Mouse (Mus musculus) liver, embryonic 12.5 days (tissue): ENCODE data around the gene Timm10. TPM values are rescaled to one million over a fixed set of nuclear protein-coding genes. Genes with fewer than 3 reads are reported as not detected.

Experiments used
- ATAC-seq: fragments of 200-750 bp; cut with Nextera tagmentation; 2 replicates; pipeline ENCODE4 v1.8.0; 2017; ENCODE audit warnings: moderate number of reproducible peaks, mild to moderate bottlenecking, moderate library complexity
- H3K27ac ChIP-seq: fragments of 300-500 bp; sonication (generic); 2 replicates; pipeline ENCODE4 v1.5.1; 2016; ENCODE audit warnings: mild to moderate bottlenecking
- H3K27me3 ChIP-seq: fragments of 300-500 bp; sonication (generic); replicated peaks from 2 replicates; pipeline ENCODE4 v1.6.1; 2016; ENCODE audit warnings: mild to moderate bottlenecking, moderate library complexity
- H3K36me3 ChIP-seq: fragments of 300-500 bp; sonication (generic); 2 replicates; pipeline ENCODE4 v1.6.1; 2016; ENCODE audit warnings: mild to moderate bottlenecking, moderate library complexity
- H3K4me1 ChIP-seq: fragments of 300-500 bp; sonication (generic); 2 replicates; pipeline ENCODE4 v1.6.1; 2016
- H3K4me2 ChIP-seq: fragments of 300-500 bp; sonication (generic); 2 replicates; pipeline ENCODE4 v1.6.1; 2016; ENCODE audit warnings: mild to moderate bottlenecking, moderate library complexity
- H3K4me3 ChIP-seq: fragments of 300-500 bp; sonication (generic); 2 replicates; pipeline ENCODE4 v1.5.1; 2016; ENCODE audit warnings: mild to moderate bottlenecking, moderate library complexity
- H3K9ac ChIP-seq: fragments of 300-500 bp; sonication (generic); 2 replicates; pipeline ENCODE4 v1.6.1; 2016; ENCODE audit warnings: mild to moderate bottlenecking, moderate library complexity
- H3K9me3 ChIP-seq: fragments of 300-500 bp; sonication (generic); replicated peaks from 2 replicates; pipeline ENCODE4 v1.6.1; 2016; ENCODE audit warnings: mild to moderate bottlenecking, moderate library complexity
- WGBS: fragments of 180-500 bp; shearing (Covaris S2); methylation state at CpG from one replicate; pipeline ENCODE4 v1.1.7; 2016; ENCODE audit not compliant: insufficient replicate concordance; 5-methylcytosine and 5-hydroxymethylcytosine counted together
- polyA plus RNA-seq: library from polyadenylated mRNA; unstranded; fragments of >200 nt; fragmentation: Nextera tagmentation; extraction: Ambion mirVana; gene quantifications from 2 replicates; pipeline ENCODE4 v1.2.1, GENCODE M21; 2016

The Timm10 gene
- polyA plus RNA-seq, 1 experiment from 2014 or later: 54.3 TPM

- Histone ChIP-seq H3K4me1 (peaks cover 78% of the 10 kb centered on the region), H3K4me2 (peak overlapping the region; percentile 83), H3K36me3 (peaks cover 57% of the 10 kb centered on the region), H3K27me3 (no peaks in the 10 kb centered on the region; the same call in 1 of the 2 replicates), H3K9me3 (no peaks in the 10 kb centered on the region), H3K4me3 (peak overlapping the region; percentile 84), H3K9ac (peak overlapping the region; percentile 93), H3K27ac (peak overlapping the region; percentile 97)
- peak; percentile 94 for ATAC-seq
Observed at GRCm38 (mm10) chr2:84841905-84842304, 15.1 kb downstream of the Timm10 start.

- Histone ChIP-seq H3K4me1 (peaks cover 78% of the 10 kb centered on the region), H3K36me3 (peaks cover 75% of the 10 kb centered on the region), H3K4me2 (peak overlapping the region; percentile 83), H3K9me3 (no peaks in the 10 kb centered on the region), H3K27me3 (no peaks in the 10 kb centered on the region), H3K27ac (peak overlapping the region; percentile 97), H3K9ac (peak overlapping the region; percentile 93), H3K4me3 (peak overlapping the region; percentile 84)
- 32% methylated on average over 6 of the region's 6 CpGs for WGBS
- ATAC-seq: peak; percentile 16; the same call in 1 of the 2 replicates
Observed at GRCm38 (mm10) chr2:84843654-84844053, 16.9 kb downstream of the Timm10 start.

GRCm38 (mm10) chr2:84845226-84845625 is 18.4 kb downstream of the Timm10 start:
- peak overlapping the region; percentile 65 for H3K27ac ChIP-seq
- peak overlapping the region; percentile 83 for H3K4me2 ChIP-seq

GRCm38 (mm10) chr2:84850407-84851129 is 23.8 kb downstream of the Timm10 start:
- Histone ChIP-seq H3K9me3 (no peaks in the 10 kb centered on the region), H3K27ac (peak overlapping the region; percentile 69), H3K4me2 (peak overlapping the region; percentile 6; the same call in 1 of the 2 replicates), H3K36me3 (peaks cover 100% of the 10 kb centered on the region), H3K27me3 (no peaks in the 10 kb centered on the region), H3K9ac (no peak overlapping the region), H3K4me3 (no peak overlapping the region), H3K4me1 (peaks cover 66% of the 10 kb centered on the region)
- 70% methylated on average over 7 of the region's 7 CpGs for WGBS
- ATAC-seq: peak; percentile 51

More at GRCm38 (mm10) chr2:84845226-84845625, 18.4 kb downstream of the Timm10 start:
- H3K9me3 ChIP-seq: no peaks in the 10 kb centered on the region
- ATAC-seq: no peak
- 0 out of 2 replicates have a peak overlapping the region, but pooled peaks have one; percentile 7 for H3K4me3 ChIP-seq
- 77% methylated on average over 1 of the region's 1 CpGs for WGBS
- H3K4me1 ChIP-seq: peaks cover 86% of the 10 kb centered on the region
- H3K27me3 ChIP-seq: no peaks in the 10 kb centered on the region
- peaks cover 91% of the 10 kb centered on the region for H3K36me3 ChIP-seq
- peak overlapping the region; percentile 93 for H3K9ac ChIP-seq

GRCm38 (mm10) chr2:84851130-84852040 is 24.6 kb downstream of the Timm10 start:
- no peak overlapping the region for H3K4me3 ChIP-seq
- no peak overlapping the region for H3K9ac ChIP-seq
- H3K27ac ChIP-seq: peak overlapping the region; percentile 69
- no peaks in the 10 kb centered on the region for H3K27me3 ChIP-seq
- peak; percentile 79 for ATAC-seq
- peaks cover 61% of the 10 kb centered on the region for H3K4me1 ChIP-seq
- H3K9me3 ChIP-seq: no peaks in the 10 kb centered on the region
- peak overlapping the region; percentile 0; the same call in 1 of the 2 replicates for H3K4me2 ChIP-seq
- 66% methylated on average over 23 of the region's 23 CpGs for WGBS
- H3K36me3 ChIP-seq: peaks cover 100% of the 10 kb centered on the region

GRCm38 (mm10) chr2:84855732-84856131 is 28.9 kb downstream of the Timm10 start:
- H3K9me3 ChIP-seq: no peaks in the 10 kb centered on the region
- ATAC-seq: peak; percentile 42
- no peak overlapping the region for H3K9ac ChIP-seq
- no peaks in the 10 kb centered on the region for H3K27me3 ChIP-seq
- 65% methylated on average over 2 of the region's 2 CpGs for WGBS
- peaks cover 31% of the 10 kb centered on the region for H3K4me1 ChIP-seq
- peaks cover 100% of the 10 kb centered on the region for H3K36me3 ChIP-seq
- H3K27ac ChIP-seq: no peak overlapping the region
- H3K4me2 ChIP-seq: no peak overlapping the region
- no peak overlapping the region for H3K4me3 ChIP-seq

- Histone ChIP-seq H3K27me3 (no peaks in the 10 kb centered on the region), H3K4me1 (peaks cover 20% of the 10 kb centered on the region), H3K9me3 (no peaks in the 10 kb centered on the region), H3K4me3 (no peak overlapping the region), H3K4me2 (no peak overlapping the region), H3K36me3 (peaks cover 100% of the 10 kb centered on the region), H3K9ac (no peak overlapping the region), H3K27ac (no peak overlapping the region)
- no peak for ATAC-seq
- 95% methylated on average over 1 of the region's 1 CpGs for WGBS
Observed at GRCm38 (mm10) chr2:84858551-84858950, 31.8 kb downstream of the Timm10 start.

- Histone ChIP-seq H3K4me1 (peaks cover 20% of the 10 kb centered on the region), H3K27me3 (peaks cover 4% of the 10 kb centered on the region), H3K4me2 (no peak overlapping the region), H3K27ac (no peak overlapping the region), H3K9me3 (no peaks in the 10 kb centered on the region), H3K9ac (no peak overlapping the region), H3K36me3 (peaks cover 89% of the 10 kb centered on the region), H3K4me3 (no peak overlapping the region)
- WGBS: 89% methylated on average over 7 of the region's 7 CpGs
- ATAC-seq: no peak
Observed at GRCm38 (mm10) chr2:84859991-84860780, 33.4 kb downstream of the Timm10 start.

- Histone ChIP-seq H3K9me3 (no peaks in the 10 kb centered on the region), H3K36me3 (peaks cover 77% of the 10 kb centered on the region), H3K4me2 (no peak overlapping the region), H3K27ac (no peak overlapping the region), H3K9ac (no peak overlapping the region), H3K4me3 (no peak overlapping the region), H3K4me1 (peaks cover 32% of the 10 kb centered on the region), H3K27me3 (peaks cover 17% of the 10 kb centered on the region)
- 49% methylated on average over 3 of the region's 3 CpGs for WGBS
- no peak for ATAC-seq
Observed at GRCm38 (mm10) chr2:84861430-84861829, 34.6 kb downstream of the Timm10 start.

GRCm38 (mm10) chr2:84862231-84862630 is 35.4 kb downstream of the Timm10 start:
- Histone ChIP-seq H3K36me3 (peaks cover 69% of the 10 kb centered on the region), H3K27ac (no peak overlapping the region), H3K4me1 (peaks cover 40% of the 10 kb centered on the region), H3K27me3 (peaks cover 25% of the 10 kb centered on the region), H3K4me2 (no peak overlapping the region), H3K9me3 (no peaks in the 10 kb centered on the region), H3K4me3 (no peak overlapping the region), H3K9ac (no peak overlapping the region)
- no peak for ATAC-seq
- WGBS: 58% methylated on average over 3 of the region's 3 CpGs
